Mouse (Mus musculus): Measurements from ENCODE around the gene Arhgap27.

Arhgap27 gene

DNA sequence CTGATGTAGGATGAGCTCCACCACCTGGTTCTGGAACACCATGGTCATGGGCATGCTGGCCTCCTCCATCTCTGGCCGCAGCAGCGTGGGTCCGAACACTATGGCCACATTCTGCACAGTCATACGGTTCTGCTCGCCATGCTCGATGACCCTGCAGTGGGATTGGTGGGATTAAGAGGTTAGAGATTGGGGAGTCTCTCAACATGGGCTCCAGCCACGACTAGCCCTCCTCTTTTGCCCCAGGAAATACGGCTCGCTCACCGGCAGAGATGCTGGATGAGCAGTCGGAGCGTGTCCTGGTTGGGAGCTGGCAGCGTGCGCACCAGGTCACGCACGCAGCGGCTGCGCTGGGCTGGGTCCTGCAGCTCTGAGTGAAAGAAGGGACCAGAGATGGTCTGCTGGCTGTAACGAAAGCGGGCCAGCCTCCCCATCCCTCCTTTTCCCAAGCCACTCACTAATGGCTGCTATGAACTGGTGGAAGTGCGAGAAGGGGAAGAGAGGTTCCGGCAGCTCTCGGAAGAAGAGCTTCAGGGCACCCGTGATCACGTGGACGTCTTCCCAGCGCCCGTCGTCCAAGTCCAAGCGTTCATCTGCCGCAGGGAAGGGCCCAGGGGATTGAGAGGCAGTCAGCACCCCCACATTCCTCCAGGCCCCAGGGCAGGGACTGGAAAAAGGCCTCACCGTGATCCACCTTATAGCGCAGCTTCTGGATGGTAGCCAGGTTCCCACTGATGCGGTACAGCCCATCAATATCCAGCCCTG is 30.4 kb downstream of the Arhgap27 start:
- DNase-seq (ENCODE audit: low read depth): no peak

DNA sequence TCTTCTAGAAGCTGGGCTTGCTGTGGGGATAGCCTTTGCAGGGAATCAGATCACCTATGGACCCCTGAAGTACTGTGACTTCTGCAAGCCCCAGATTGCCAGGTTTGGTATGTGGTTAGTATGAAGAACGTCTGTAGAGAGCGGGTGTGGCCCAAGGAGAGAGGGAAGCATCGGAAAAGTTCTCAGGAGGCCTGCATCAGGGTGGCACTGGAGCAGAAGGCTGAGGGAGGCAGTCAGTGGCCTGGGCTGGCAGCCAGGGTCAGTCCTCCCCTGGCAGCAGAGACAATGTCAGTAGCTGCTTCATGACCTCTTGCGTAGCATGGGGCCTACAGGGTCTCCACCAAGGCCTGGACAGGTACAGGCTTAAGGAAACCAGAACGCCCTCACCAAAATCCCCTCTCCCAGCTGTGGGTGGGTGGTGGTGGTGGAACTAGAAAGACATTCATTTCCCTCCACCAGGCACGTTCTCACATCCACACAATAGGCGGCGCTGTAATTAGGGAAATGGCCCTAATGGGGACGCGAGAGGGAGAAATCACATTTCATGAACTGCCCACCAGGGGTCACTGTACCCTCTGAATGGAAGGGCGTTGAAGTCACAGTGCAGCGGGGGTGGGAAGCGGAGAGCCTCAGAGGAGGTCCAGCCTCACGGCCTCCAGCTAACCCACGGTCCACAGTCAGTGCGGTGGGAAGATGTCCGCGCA is 31.2 kb downstream of the Arhgap27 start:
- peak; percentile 88 for DNase-seq (ENCODE audit: low read depth)

GRCm38 (mm10) chr11:103331502-103332185 is 31.8 kb downstream of the Arhgap27 start:
- DNase-seq (ENCODE audit: low read depth): no peak

DNA sequence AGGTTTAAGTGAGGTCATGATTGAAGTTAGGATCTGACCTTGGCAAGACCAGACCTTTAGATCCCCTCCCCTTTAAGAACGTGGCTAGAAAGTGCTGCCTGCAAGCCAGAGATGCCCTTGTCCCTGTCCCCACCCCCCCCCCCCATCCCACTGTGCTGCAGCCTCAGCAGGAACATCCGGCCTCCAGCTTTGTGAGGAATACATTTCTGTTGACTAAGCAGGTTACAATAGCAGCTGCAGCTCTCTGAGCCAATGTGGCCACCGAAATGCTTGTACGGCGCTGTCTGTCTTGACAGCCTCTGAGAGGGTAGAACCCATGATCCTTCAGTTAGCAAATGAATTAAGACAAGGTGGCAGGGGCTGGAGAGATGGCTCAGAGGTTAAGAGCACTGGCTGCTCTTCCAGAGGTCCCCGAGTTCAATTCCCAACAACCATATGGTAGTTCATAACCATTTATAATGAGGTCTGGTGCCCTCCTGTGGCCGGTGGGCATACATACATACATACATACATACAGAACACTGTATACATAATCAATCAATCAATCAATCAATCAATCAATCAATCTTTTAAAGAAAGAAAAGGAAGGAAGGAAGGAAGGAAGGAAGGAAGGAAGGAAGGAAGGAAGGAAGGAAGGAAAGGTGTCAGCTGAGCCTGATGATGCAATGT is 32.7 kb downstream of the Arhgap27 start:
- peak; percentile 53 for DNase-seq (ENCODE audit: low read depth)

DNA sequence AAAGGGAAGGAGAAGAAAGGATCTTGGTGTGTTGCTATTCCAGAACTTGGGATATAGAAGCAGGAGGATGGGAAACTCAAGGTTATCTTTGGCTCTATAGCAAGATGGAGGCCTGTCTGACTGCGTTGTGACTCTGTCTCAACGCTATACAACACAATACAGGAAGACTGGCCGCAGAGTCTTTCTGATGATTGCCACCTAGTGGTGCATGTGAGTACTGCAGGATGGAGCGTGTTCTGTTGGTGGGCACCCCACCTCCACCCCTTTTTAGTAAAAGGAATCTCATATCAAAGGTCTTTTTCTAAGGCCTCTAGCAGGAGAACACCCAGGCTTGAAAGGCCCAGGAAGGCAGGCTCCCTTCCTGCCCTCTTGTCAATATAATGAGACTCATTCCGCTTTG is 36.5 kb downstream of the Arhgap27 start:
- DNase-seq (ENCODE audit: low read depth): peak; percentile 74

GRCm38 (mm10) chr11:103325172-103325571 is 38.3 kb downstream of the Arhgap27 start:
- DNase-seq (ENCODE audit: low read depth): peak; percentile 70

DNA sequence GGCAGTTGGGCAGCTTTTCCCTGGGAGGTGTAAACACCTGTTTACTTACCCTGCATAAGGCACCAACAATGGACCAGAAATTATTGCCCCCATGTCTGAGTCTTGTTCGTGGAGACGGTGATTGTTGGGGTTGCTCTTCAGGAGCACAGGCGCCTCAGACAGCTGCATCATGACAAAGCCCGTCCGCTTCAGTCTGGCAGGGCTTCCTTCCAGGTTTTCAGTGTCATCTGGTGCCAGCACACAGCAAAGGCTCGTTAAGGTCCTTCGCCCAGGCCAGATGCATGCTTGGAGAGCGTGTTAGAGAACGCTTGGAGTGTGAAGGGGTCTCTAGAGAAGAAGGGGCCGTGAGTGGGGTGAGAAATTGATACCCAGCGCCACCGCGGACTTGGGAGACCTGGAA is 38.8 kb downstream of the Arhgap27 start:
- no peak for DNase-seq (ENCODE audit: low read depth)

GRCm38 (mm10) chr11:103322832-103323231 is 40.7 kb downstream of the Arhgap27 start:
- peak; percentile 21 for DNase-seq (ENCODE audit: low read depth)

- DNase-seq (ENCODE audit: low read depth): no peak
These were observed 42.8 kb downstream of the Arhgap27 start for GRCm38 (mm10) chr11:103320646-103321045.

DNA sequence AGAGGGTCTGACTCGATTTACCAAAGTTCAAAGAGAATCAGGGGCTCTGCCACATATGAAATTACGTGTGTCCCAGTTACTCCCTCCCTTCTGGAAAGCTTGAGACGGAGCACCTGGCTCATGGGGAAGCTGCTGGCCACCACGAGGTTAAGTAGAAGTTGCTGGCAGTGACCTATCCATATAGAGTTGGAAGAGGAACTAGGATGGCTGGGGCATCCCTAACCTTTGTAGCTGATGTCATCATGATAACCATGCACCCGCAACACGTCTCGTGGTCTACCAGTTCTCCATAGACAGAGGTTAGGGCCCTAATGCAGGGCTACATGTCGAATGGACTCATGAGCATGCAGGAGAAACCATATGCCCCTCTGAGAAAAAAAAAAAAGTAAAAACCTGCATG is 43.3 kb downstream of the Arhgap27 start:
- no peak for DNase-seq (ENCODE audit: low read depth)

- no peak for DNase-seq (ENCODE audit: low read depth)
These were observed 45.5 kb downstream of the Arhgap27 start for GRCm38 (mm10) chr11:103318042-103318441.

DNA sequence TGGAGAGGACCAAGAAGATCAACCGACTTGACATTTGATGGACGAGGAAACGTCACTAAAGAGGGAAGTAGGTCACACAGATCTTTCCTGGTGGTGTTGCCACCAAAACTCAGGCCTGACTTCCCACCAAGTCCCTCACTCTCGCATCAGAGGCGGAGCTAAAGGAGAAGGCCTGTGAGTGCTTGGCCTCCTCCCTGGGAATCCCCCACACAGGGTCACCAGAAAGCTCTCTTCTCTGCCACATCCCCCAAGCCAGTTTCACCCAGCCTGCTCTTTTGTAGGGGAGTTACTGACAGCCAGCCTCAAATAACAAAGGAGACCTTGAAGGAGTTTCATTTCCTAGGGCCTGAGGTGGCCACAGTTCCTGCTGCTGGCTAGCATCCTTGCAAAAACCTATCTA is 48.1 kb downstream of the Arhgap27 start:
- no peak for DNase-seq (ENCODE audit: low read depth)

DNA sequence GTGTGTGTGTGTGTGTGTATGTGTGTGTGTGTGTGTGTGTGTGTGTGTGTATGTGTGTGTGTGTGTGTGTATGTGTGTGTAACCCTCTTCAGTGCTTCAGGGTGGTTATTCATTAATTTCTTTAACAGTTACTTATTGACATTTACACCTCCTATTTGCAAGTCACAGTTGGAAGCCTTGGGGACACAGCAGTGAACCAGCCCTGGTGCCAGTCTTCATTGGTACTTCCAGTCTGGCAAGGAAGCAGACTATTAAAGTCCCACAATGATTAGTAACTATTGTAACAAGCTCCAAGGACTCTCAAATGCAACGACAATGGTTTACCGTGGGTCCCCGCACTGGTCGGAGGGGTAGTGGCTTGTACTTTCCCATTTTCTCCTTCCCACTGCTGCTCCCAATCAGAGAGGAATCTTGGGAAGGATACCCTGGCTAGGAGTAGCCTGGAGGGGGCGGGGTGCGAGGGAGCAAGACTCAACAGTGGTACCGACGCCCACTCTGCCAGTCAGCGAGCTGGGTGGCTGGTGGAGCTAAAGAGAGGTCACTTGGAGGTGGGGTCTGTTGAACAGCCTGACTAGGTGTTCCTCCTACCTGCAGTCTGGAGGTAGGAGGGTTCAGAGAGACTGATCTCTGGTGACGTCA is 48.6 kb downstream of the Arhgap27 start:
- DNase-seq (ENCODE audit: low read depth): no peak

DNA sequence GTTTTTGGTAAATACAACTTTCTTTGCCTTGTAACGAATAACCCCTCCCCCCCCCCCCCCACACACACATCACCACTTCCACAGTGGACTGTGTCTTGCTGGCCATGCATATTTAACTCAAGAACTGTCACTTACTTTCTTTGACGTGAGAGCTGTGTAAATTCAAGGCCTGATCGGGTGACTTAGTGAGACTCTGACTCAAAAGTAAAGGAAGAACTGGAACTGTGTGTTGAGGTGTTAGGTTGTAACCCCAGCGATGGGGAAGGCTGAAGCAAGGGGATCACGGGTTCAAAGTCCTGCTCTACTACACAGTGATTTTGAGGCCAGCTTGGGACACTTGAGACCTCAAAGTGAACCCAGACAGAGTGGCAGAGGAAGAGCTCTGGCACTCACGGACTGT is 50.0 kb downstream of the Arhgap27 start:
- DNase-seq (ENCODE audit: low read depth): no peak

DNA sequence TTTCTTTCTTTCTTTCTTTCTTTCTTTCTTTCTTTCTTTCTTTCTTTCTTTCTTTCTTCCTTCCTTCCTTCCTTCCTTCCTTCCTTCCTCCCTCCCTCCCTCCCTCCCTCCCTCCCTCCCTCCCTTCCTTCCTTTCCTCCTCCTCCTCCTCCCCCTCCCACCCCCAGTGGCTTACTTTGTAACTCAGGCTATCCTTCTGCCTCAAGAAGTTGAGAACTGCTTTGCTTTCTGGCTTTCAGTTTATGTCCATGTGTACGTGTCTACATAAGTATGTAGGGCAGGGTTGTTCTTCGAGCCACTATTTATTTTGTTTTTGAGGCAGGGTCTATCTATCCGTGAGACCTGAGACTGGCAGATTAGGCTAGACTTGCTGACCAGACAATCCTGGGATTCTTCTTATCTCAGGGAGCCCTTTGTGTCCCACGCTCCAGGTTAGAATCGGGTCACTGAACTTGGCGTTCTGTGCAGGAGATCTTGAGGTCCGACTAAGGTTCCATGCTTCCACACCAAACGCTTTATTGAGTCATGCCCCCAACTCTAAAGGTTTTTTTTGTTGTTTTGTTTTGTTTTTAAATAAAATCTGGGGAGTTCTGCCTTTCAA is 50.7 kb downstream of the Arhgap27 start:
- no peak for DNase-seq (ENCODE audit: low read depth)

GRCm38 (mm10) chr11:103311960-103312611 is 51.4 kb downstream of the Arhgap27 start:
- DNase-seq (ENCODE audit: low read depth): no peak

DNA sequence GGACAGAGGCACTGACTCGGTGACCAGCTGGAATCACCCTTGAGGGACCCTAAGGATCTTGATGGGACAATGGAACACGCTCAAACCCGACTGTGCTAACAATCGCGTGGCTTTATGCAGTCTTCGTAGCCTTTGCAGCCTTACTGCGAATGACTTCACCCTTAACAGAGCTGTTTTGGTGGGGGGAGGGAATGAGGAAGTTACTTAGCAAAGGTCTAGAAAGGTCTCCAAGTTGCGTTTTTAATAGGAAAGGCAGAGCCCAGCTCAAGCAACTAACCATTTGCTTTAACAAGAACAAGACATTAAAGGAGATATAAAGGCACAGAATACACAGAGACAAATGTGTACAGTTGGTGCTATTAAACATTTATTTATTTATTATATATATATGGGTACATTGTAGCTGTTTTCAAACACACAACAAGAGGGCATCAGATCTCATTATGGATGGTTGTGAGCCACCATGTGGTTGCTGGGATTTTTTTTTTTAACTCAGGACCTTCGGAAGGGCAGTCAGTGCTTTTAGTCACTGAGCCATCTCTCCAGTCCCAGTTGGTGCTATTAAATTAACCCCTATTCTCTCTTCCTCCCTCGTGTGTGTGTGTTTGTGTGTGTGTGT is 53.4 kb downstream of the Arhgap27 start:
- DNase-seq (ENCODE audit: low read depth): peak; percentile 37

DNA sequence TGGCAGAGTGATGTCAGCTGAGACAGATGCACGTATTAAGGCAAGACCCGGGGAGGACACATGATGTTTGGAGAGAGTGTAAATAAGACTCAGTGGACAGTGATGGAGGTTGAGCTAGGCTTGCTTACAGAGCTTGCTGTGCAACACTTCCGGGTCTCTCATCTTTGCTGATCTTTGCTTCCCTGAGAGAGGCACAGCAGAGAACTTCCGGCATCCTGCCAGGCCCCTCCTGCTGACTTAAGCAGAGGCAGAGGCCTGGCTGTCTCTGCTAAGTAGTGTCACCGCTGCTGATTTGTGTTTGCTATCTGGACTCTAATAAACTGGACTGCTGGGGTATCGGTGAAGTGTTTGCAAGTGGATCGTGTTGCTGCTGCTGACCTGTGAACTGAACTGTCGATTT is 55.6 kb downstream of the Arhgap27 start:
- DNase-seq (ENCODE audit: low read depth): no peak

GRCm38 (mm10) chr11:103304525-103304924 is 59.0 kb downstream of the Arhgap27 start:
- DNase-seq (ENCODE audit: low read depth): no peak

- DNase-seq (ENCODE audit: low read depth): peak; percentile 54
These were observed 68.7 kb downstream of the Arhgap27 start for GRCm38 (mm10) chr11:103294772-103295171.

DNA sequence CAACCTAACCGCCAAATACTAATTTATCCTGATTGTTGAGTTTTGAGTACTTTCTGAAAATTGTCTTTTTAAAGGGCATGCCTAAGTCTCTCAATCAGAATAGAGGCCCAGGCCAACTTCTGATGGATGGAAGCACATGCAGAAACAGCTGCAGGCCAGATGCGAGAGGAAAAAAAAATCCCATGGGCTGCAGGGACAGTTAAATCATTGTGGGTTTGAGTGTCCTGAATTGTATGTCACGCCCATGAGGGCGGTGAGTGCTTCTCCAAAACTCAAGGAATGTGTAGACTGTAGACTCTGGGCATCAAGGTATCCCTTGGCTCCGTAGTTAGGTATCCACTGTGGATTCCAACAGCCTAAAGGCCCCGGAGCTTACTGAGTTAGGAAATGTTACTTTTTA is 69.4 kb downstream of the Arhgap27 start:
- DNase-seq (ENCODE audit: low read depth): no peak

All from 416B (cell line).